Mouse (Mus musculus) lung, embryonic 14.5 days (tissue): ENCODE results near the gene Idnk. TPM values are rescaled to one million over a fixed set of nuclear protein-coding genes. Genes with fewer than 3 reads are reported as not detected.

Experiments used
- ATAC-seq: fragments of 200-750 bp; cut with Nextera tagmentation; 2 replicates; pipeline ENCODE4 v1.8.0; 2017; ENCODE audit warnings: mild to moderate bottlenecking, moderate TSS enrichment, moderate library complexity; ENCODE audit not compliant: insufficient read depth
- DNase-seq: peaks from one replicate; pipeline ENCODE4 v3.0.0-alpha.2; 2015
- H3K27ac ChIP-seq: fragments of 300-500 bp; sonication (generic); 2 replicates; pipeline ENCODE4 v1.5.1; 2014; ENCODE audit warnings: low read depth, mild to moderate bottlenecking, moderate library complexity
- H3K27me3 ChIP-seq: fragments of 300-500 bp; sonication (generic); 2 replicates; pipeline ENCODE4 v1.6.1; 2014; ENCODE audit warnings: low read length, control low read depth; ENCODE audit not compliant: insufficient read depth
- H3K36me3 ChIP-seq: fragments of 300-500 bp; sonication (generic); 2 replicates; pipeline ENCODE4 v1.6.1; 2014; ENCODE audit warnings: control low read depth; ENCODE audit not compliant: insufficient read depth
- H3K4me1 ChIP-seq: fragments of 300-500 bp; sonication (generic); 2 replicates; pipeline ENCODE4 v1.6.1; 2014; ENCODE audit warnings: antibody characterized with exemption, control low read depth; ENCODE audit not compliant: insufficient read depth
- H3K4me2 ChIP-seq: fragments of 300-500 bp; sonication (generic); 2 replicates; pipeline ENCODE4 v1.6.1; 2014; ENCODE audit warnings: mild to moderate bottlenecking
- H3K4me3 ChIP-seq: fragments of 300-500 bp; sonication (generic); 2 replicates; pipeline ENCODE4 v1.5.1; 2014; ENCODE audit warnings: low read depth, low read length
- H3K9ac ChIP-seq: fragments of 300-500 bp; sonication (generic); 2 replicates; pipeline ENCODE4 v1.6.1; 2014
- H3K9me3 ChIP-seq: fragments of 300-500 bp; sonication (generic); 2 replicates; pipeline ENCODE4 v1.6.1; 2016; ENCODE audit warnings: low read depth, low read length, control low read depth
- CTCF ChIP-seq: IDR thresholded peaks from 2 replicates; pipeline ENCODE4 v1.5.1; 2016; ENCODE audit warnings: antibody characterized with exemption, low read depth
- WGBS: fragments of 180-500 bp; shearing (Covaris S2); extraction: QIAGEN DNeasy Blood & Tissue Kit; methylation state at CpG from one replicate; pipeline ENCODE4 v1.1.7; 2014; 5-methylcytosine and 5-hydroxymethylcytosine counted together
- polyA plus RNA-seq: library from polyadenylated mRNA; unstranded; fragments of >200 nt; fragmentation: Nextera tagmentation; extraction: Ambion mirVana; gene quantifications from 2 replicates; pipeline ENCODE4 v1.2.1, GENCODE M21; 2014

Idnk gene
- polyA plus RNA-seq, 1 experiment from 2014 or later: 30.9 TPM

DNA sequence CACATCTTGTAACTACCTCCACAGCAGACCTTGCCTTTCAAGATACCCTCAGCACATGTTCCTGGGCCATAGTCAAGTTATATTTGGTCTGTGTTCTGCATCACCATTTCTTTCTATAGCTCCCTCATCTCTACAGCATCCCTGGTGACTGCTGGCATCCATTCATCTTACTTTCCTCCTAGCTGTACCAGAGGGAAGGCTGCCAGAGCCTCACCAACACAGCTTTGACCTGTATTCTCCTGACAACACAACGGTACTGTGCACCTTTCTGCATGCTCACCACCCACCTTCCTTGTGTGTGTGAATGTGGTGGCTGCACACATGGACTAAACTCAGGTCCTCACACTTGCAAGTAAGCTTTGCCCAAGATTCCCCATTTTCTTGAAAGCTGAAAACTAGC lies 45.5 kb downstream of the Idnk start:
- DNase-seq: no peak
- H3K9me3 ChIP-seq: no peaks in the 10 kb centered on the region
- H3K4me2 ChIP-seq: no peak overlapping the region
- no peak overlapping the region for H3K4me3 ChIP-seq
- no peaks in the 10 kb centered on the region for H3K27me3 ChIP-seq
- H3K27ac ChIP-seq: no peak overlapping the region
- TF ChIP-seq CTCF: no peak
- no peaks in the 10 kb centered on the region for H3K4me1 ChIP-seq
- peaks cover 3% of the 10 kb centered on the region; the same call in 1 of the 2 replicates for H3K36me3 ChIP-seq
- WGBS: 88% methylated on average over 1 of the region's 1 CpGs
- H3K9ac ChIP-seq: no peak overlapping the region
- ATAC-seq: no peak

GRCm38 (mm10) chr13:58204202-58204601 lies 46.8 kb downstream of the Idnk start:
- DNase-seq (no peak), ATAC-seq (no peak)
- Histone ChIP-seq H3K4me1 (no peaks in the 10 kb centered on the region), H3K27ac (no peak overlapping the region), H3K27me3 (no peaks in the 10 kb centered on the region), H3K9me3 (no peaks in the 10 kb centered on the region), H3K4me2 (no peak overlapping the region), H3K9ac (no peak overlapping the region), H3K36me3 (no peaks in the 10 kb centered on the region; the same call in 1 of the 2 replicates), H3K4me3 (no peak overlapping the region)
- WGBS: 87% methylated on average over 3 of the region's 3 CpGs
- TF ChIP-seq CTCF: no peak

- DNase-seq: no peak
- Histone ChIP-seq H3K27me3 (no peaks in the 10 kb centered on the region), H3K27ac (no peak overlapping the region), H3K4me1 (no peaks in the 10 kb centered on the region), H3K36me3 (no peaks in the 10 kb centered on the region; the same call in 1 of the 2 replicates), H3K4me2 (no peak overlapping the region), H3K9me3 (no peaks in the 10 kb centered on the region), H3K9ac (no peak overlapping the region), H3K4me3 (no peak overlapping the region)
- no peak for ATAC-seq
- TF ChIP-seq CTCF: no peak
- 72% methylated on average over 4 of the region's 4 CpGs for WGBS
Measured at GRCm38 (mm10) chr13:58204986-58205385, 47.5 kb downstream of the Idnk start.

DNA sequence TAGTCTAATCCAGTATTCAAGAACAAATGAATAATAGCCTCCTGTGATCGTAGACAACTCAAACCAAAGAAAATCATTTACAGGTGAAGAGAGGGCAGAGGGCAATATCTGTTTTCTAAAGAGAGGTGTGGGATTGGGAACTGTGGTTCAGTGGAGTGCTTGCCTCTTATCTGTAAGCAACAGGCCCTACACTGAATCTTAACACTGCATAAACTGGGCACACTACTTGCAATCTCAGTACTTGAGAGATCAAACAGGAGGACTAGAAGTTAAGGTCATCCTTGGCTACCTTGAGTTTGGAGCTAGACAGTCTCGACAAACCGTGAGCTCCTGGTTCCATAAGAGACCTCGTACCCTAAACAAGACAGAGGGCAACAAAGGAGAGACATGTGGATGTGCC lies 48.6 kb downstream of the Idnk start:
- H3K9ac ChIP-seq: no peak overlapping the region
- no peak overlapping the region for H3K27ac ChIP-seq
- no peak for DNase-seq
- no peaks in the 10 kb centered on the region for H3K9me3 ChIP-seq
- WGBS: 78% methylated on average over 4 of the region's 4 CpGs
- no peak overlapping the region for H3K4me2 ChIP-seq
- TF ChIP-seq CTCF: no peak
- no peak for ATAC-seq
- no peaks in the 10 kb centered on the region for H3K4me1 ChIP-seq
- H3K27me3 ChIP-seq: no peaks in the 10 kb centered on the region
- H3K4me3 ChIP-seq: no peak overlapping the region
- no peaks in the 10 kb centered on the region; the same call in 1 of the 2 replicates for H3K36me3 ChIP-seq

GRCm38 (mm10) chr13:58210441-58210840 lies 53.0 kb downstream of the Idnk start:
- no peaks in the 10 kb centered on the region for H3K27me3 ChIP-seq
- ATAC-seq (no peak), DNase-seq (no peak)
- H3K4me1 ChIP-seq: peaks cover 6% of the 10 kb centered on the region
- H3K36me3 ChIP-seq: peaks cover 4% of the 10 kb centered on the region; the same call in 1 of the 2 replicates
- 68% methylated on average over 5 of the region's 5 CpGs for WGBS
- no peaks in the 10 kb centered on the region for H3K9me3 ChIP-seq
- no peak overlapping the region for H3K4me2 ChIP-seq
- H3K27ac ChIP-seq: no peak overlapping the region
- H3K9ac ChIP-seq: no peak overlapping the region
- no peak overlapping the region for H3K4me3 ChIP-seq
- TF ChIP-seq CTCF: no peak

DNA sequence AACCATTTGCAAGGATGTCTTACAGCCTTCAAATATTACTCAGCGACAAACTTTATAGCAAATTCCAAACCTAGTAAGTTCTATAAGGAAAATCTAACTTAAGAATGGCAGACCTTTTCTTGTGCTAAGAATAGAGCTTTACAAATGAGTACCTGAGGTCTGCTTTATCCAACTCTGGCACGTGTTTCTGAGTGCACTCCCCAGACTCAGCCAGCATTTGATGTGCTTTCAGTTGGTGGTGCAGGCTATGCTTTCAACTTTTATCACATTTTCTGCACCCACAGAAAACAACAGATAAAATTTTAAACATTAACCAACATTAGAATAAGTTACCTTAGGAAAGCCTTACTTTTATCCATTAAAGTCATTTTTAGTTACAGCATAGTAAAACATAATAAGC lies 55.1 kb downstream of the Idnk start:
- Histone ChIP-seq H3K4me1 (peaks cover 9% of the 10 kb centered on the region), H3K36me3 (0 out of 2 replicates have a peak, but pooled peaks cover 4% of the 10 kb centered on the region), H3K4me3 (no peak overlapping the region), H3K4me2 (no peak overlapping the region), H3K9ac (no peak overlapping the region), H3K27me3 (no peaks in the 10 kb centered on the region), H3K9me3 (no peaks in the 10 kb centered on the region), H3K27ac (no peak overlapping the region)
- TF ChIP-seq CTCF: no peak
- ATAC-seq: no peak
- WGBS: 69% methylated on average over 2 of the region's 2 CpGs
- no peak for DNase-seq

DNA sequence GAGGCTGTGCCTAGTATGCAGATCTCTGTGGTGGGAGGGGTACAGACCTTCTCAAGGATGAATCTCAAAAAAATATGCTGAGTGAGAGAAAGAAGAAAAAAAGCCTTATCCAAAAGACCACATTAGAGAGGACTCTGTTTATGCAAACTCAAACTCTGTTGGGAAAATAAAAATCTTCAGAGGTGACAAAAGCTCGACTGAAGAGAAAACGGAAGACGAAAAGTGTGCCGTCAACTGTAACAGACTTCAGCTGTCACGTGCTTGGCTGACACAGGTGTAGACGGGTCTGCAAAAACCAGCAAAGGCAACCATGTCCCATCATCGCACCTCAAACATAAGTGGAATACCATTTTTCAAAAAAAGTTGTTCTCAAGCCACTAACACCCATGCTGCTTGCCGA lies 56.4 kb downstream of the Idnk start:
- TF ChIP-seq CTCF: no peak
- Histone ChIP-seq H3K4me3 (peak overlapping the region; percentile 99), H3K27ac (no peak overlapping the region), H3K9me3 (no peaks in the 10 kb centered on the region), H3K9ac (peak overlapping the region; percentile 96; the same call in 1 of the 2 replicates), H3K27me3 (no peaks in the 10 kb centered on the region), H3K4me1 (peaks cover 9% of the 10 kb centered on the region), H3K4me2 (peak overlapping the region; percentile 93), H3K36me3 (0 out of 2 replicates have a peak, but pooled peaks cover 4% of the 10 kb centered on the region)
- WGBS: 22% methylated on average over 8 of the region's 8 CpGs
- DNase-seq: no peak
- no peak for ATAC-seq

Other genes starting within 250 kb of the Idnk start
- 0.09 TPM in 1 of 2 replicates, not detected in the other for gene Spock1, start 249.3 kb upstream of the Idnk start, polyA plus RNA-seq
- gene Klhl3, start 44.1 kb upstream of the Idnk start, polyA plus RNA-seq: 3.6 and 3.9 TPM in 2 replicates
- gene Hnrnpa0, start 29.1 kb upstream of the Idnk start, polyA plus RNA-seq: 46.5 and 51.7 TPM in 2 replicates
- 98.6 and 107 TPM in 2 replicates for gene Ubqln1, start 58.0 kb downstream of the Idnk start, polyA plus RNA-seq
- gene Gkap1, start 118.0 kb downstream of the Idnk start, polyA plus RNA-seq: 19.2 and 22.2 TPM in 2 replicates
- gene Kif27, start 201.5 kb downstream of the Idnk start, polyA plus RNA-seq: 0.61 and 0.82 TPM in 2 replicates
- 34.0 and 34.2 TPM in 2 replicates for gene 2210016F16Rik, start 227.6 kb downstream of the Idnk start, polyA plus RNA-seq
- gene Rmi1, start 244.6 kb downstream of the Idnk start, polyA plus RNA-seq: 25.7 and 28.8 TPM in 2 replicates
- 1,795 and 1,797 TPM in 2 replicates for gene Hnrnpk, start 245.7 kb downstream of the Idnk start, polyA plus RNA-seq